Mouse (Mus musculus) heart, adult 2 months (tissue): ENCODE data around the gene Rptn.

Source experiments
- CTCF ChIP-seq: fragments of 200-600 bp; IDR thresholded peaks from 2 replicates; pipeline ENCODE4 v1.8.1; 2022; ENCODE audit warnings: antibody characterized with exemption, mild to moderate bottlenecking, moderate library complexity
- EP300 ChIP-seq: fragments of 200-500 bp; IDR thresholded peaks from 2 replicates; pipeline ENCODE4 v1.6.1; 2011; ENCODE audit warnings: low read depth, low read length, control low read depth; ENCODE audit not compliant: insufficient read depth
- POLR2A ChIP-seq: fragments of 200-500 bp; IDR thresholded peaks from 2 replicates; pipeline ENCODE4 v1.6.1; 2011; ENCODE audit warnings: mild to moderate bottlenecking, low read depth, low read length, control low read depth; ENCODE audit not compliant: insufficient read depth

DNA sequence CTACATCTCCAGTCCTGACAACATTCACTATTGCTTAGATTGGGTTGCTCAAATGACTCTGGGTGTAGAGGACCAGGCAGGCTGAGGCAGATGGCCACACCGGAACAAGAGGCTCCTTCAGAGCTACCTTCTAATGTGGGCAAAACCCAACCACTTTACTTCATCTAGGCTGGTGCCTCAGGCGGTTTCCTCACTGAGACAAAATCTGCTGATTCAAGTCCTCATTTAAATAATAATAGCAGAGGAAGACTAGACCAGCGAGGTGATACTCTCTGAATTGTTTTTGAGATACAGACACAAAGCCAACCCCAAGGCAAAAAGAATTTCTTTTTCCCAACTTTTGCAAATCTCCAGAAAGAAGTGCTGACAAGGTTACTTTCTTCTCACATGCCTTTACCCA lies 38.2 kb downstream of the Rptn start:
- TF ChIP-seq POLR2A (no peak), EP300 (no peak), CTCF (no peak)
